Mouse (Mus musculus) midbrain, embryonic 16.5 days (tissue): ENCODE results near the gene Farp1. TPM values are rescaled to one million over a fixed set of nuclear protein-coding genes. Genes with fewer than 3 reads are reported as not detected.
A peak's percentile ranks its signal among the peaks of the same experiment; 100 is the strongest.

ENCODE experiments used
- ATAC-seq: fragments of 200-750 bp; cut with Nextera tagmentation; 2 replicates; pipeline ENCODE4 v1.8.0; 2017; ENCODE audit warnings: moderate TSS enrichment
- H3K27ac ChIP-seq: fragments of 300-500 bp; sonication (generic); 2 replicates; pipeline ENCODE4 v1.5.1; 2014; ENCODE audit warnings: mild to moderate bottlenecking, low read length, mixed read lengths
- H3K27me3 ChIP-seq: fragments of 300-500 bp; sonication (generic); 2 replicates; pipeline ENCODE4 v1.6.1; 2014; ENCODE audit warnings: low read depth, low read length, mixed read lengths; ENCODE audit not compliant: control insufficient read depth, insufficient read depth
- H3K36me3 ChIP-seq: fragments of 300-500 bp; sonication (generic); 2 replicates; pipeline ENCODE4 v1.6.1; 2014; ENCODE audit warnings: mild to moderate bottlenecking, low read length, moderate library complexity, mixed read lengths; ENCODE audit not compliant: control insufficient read depth, insufficient read depth
- H3K4me1 ChIP-seq: fragments of 300-500 bp; sonication (generic); 2 replicates; pipeline ENCODE4 v1.6.1; 2014; ENCODE audit warnings: mild to moderate bottlenecking, low read length, mixed read lengths; ENCODE audit not compliant: control insufficient read depth, insufficient read depth
- H3K4me2 ChIP-seq: fragments of 300-500 bp; sonication (generic); 2 replicates; pipeline ENCODE4 v1.6.1; 2014; ENCODE audit warnings: mild to moderate bottlenecking, low read length, mixed read lengths
- H3K4me3 ChIP-seq: fragments of 300-500 bp; sonication (generic); 2 replicates; pipeline ENCODE4 v1.5.1; 2014; ENCODE audit warnings: low read depth, mild to moderate bottlenecking, low read length, moderate library complexity, mixed read lengths
- H3K9ac ChIP-seq: fragments of 300-500 bp; sonication (generic); 2 replicates; pipeline ENCODE4 v1.6.1; 2014; ENCODE audit warnings: low read depth, low read length, mixed read lengths
- H3K9me3 ChIP-seq: fragments of 300-500 bp; sonication (generic); replicated peaks from 2 replicates; pipeline ENCODE4 v1.6.1; 2014; ENCODE audit warnings: mild to moderate bottlenecking, low read length, mixed read lengths; ENCODE audit not compliant: control insufficient read depth, poor library complexity, severe bottlenecking
- WGBS: fragments of 180-500 bp; shearing (Covaris S2); extraction: QIAGEN DNeasy Blood & Tissue Kit; methylation state at CpG from one replicate; pipeline ENCODE4 v1.1.7; 2014; 5-methylcytosine and 5-hydroxymethylcytosine counted together
- polyA plus RNA-seq: library from polyadenylated mRNA; unstranded; fragments of >200 nt; fragmentation: Nextera tagmentation; extraction: Ambion mirVana; gene quantifications from 2 replicates; pipeline ENCODE4 v1.2.1, GENCODE M21; 2015

Farp1 gene
- 39.8 and 40.2 TPM in 2 replicates for polyA plus RNA-seq

GRCm38 (mm10) chr14:121034973-121035662, at the start of gene Farp1:
Farp1 (plus strand) TSS chr14:121035200.
- Histone ChIP-seq H3K4me2 (peak within 1 kb of the TSS; percentile 89), H3K9me3 (no peaks in the 10 kb centered on the region), H3K4me3 (peak within 1 kb of the TSS; percentile 92), H3K27me3 (no peaks in the 10 kb centered on the region), H3K9ac (peak within 1 kb of the TSS; percentile 86), H3K27ac (peak within 1 kb of the TSS; percentile 89), H3K4me1 (peaks cover 35% of the 10 kb centered on the region), H3K36me3 (no peaks in the 10 kb centered on the region)
- peak; percentile 94 for ATAC-seq
- under 1% methylated on average over 51 of the region's 61 CpGs for WGBS

GRCm38 (mm10) chr14:120989126-120989525, 45.9 kb upstream of the Farp1 start:
- no peak for ATAC-seq
- WGBS = 64% methylated on average over 6 of the region's 6 CpGs
- H3K27me3 ChIP-seq = no peaks in the 10 kb centered on the region

GRCm38 (mm10) chr14:120997686-120998085, 37.3 kb upstream of the Farp1 start:
- Histone ChIP-seq H3K9me3 (no peaks in the 10 kb centered on the region), H3K4me1 (no peaks in the 10 kb centered on the region; the same call in 1 of the 2 replicates), H3K27me3 (no peaks in the 10 kb centered on the region), H3K27ac (no peak overlapping the region), H3K4me3 (no peak overlapping the region), H3K4me2 (no peak overlapping the region), H3K9ac (no peak overlapping the region), H3K36me3 (no peaks in the 10 kb centered on the region)
- WGBS = 86% methylated on average over 5 of the region's 5 CpGs
- no peak for ATAC-seq

More at GRCm38 (mm10) chr14:120989126-120989525, 45.9 kb upstream of the Farp1 start:
- no peaks in the 10 kb centered on the region for H3K9me3 ChIP-seq
- no peaks in the 10 kb centered on the region for H3K36me3 ChIP-seq
- no peak overlapping the region for H3K9ac ChIP-seq
- no peak overlapping the region for H3K4me3 ChIP-seq
- no peak overlapping the region for H3K4me2 ChIP-seq
- no peak overlapping the region for H3K27ac ChIP-seq
- no peaks in the 10 kb centered on the region for H3K4me1 ChIP-seq

GRCm38 (mm10) chr14:121000561-121001340, 34.2 kb upstream of the Farp1 start:
- H3K27me3 ChIP-seq = no peaks in the 10 kb centered on the region
- no peaks in the 10 kb centered on the region for H3K9me3 ChIP-seq
- no peak overlapping the region for H3K9ac ChIP-seq
- no peak overlapping the region for H3K27ac ChIP-seq
- 39% methylated on average over 12 of the region's 12 CpGs for WGBS
- no peaks in the 10 kb centered on the region for H3K36me3 ChIP-seq
- H3K4me3 ChIP-seq = no peak overlapping the region
- no peak for ATAC-seq
- H3K4me2 ChIP-seq = no peak overlapping the region
- no peaks in the 10 kb centered on the region; the same call in 1 of the 2 replicates for H3K4me1 ChIP-seq

GRCm38 (mm10) chr14:121005621-121006020, 29.4 kb upstream of the Farp1 start:
- no peak overlapping the region for H3K27ac ChIP-seq
- H3K27me3 ChIP-seq = no peaks in the 10 kb centered on the region
- no peaks in the 10 kb centered on the region for H3K9me3 ChIP-seq
- no peak overlapping the region for H3K4me3 ChIP-seq
- no peak overlapping the region for H3K9ac ChIP-seq
- no peak overlapping the region for H3K4me2 ChIP-seq
- H3K4me1 ChIP-seq = no peaks in the 10 kb centered on the region; the same call in 1 of the 2 replicates
- no peak for ATAC-seq
- 91% methylated on average over 6 of the region's 6 CpGs for WGBS
- no peaks in the 10 kb centered on the region for H3K36me3 ChIP-seq

- ATAC-seq = no peak
- H3K36me3 ChIP-seq = no peaks in the 10 kb centered on the region
- no peaks in the 10 kb centered on the region for H3K9me3 ChIP-seq
- H3K9ac ChIP-seq = no peak overlapping the region
- WGBS = 92% methylated on average over 8 of the region's 8 CpGs
- no peaks in the 10 kb centered on the region; the same call in 1 of the 2 replicates for H3K4me1 ChIP-seq
- no peak overlapping the region for H3K4me2 ChIP-seq
- H3K27me3 ChIP-seq = no peaks in the 10 kb centered on the region
- no peak overlapping the region for H3K4me3 ChIP-seq
- no peak overlapping the region for H3K27ac ChIP-seq
These were observed 29.0 kb upstream of the Farp1 start for GRCm38 (mm10) chr14:121006021-121006420.

GRCm38 (mm10) chr14:121015114-121015690, 19.8 kb upstream of the Farp1 start:
- Histone ChIP-seq H3K4me2 (no peak overlapping the region), H3K9me3 (no peaks in the 10 kb centered on the region), H3K9ac (no peak overlapping the region), H3K27me3 (no peaks in the 10 kb centered on the region), H3K27ac (no peak overlapping the region), H3K4me1 (no peaks in the 10 kb centered on the region), H3K4me3 (no peak overlapping the region), H3K36me3 (no peaks in the 10 kb centered on the region)
- no peak for ATAC-seq
- WGBS = 71% methylated on average over 2 of the region's 2 CpGs

- no peak overlapping the region for H3K4me3 ChIP-seq
- H3K9ac ChIP-seq = no peak overlapping the region
- WGBS = 82% methylated on average over 5 of the region's 5 CpGs
- no peaks in the 10 kb centered on the region for H3K9me3 ChIP-seq
- no peak for ATAC-seq
- H3K27me3 ChIP-seq = no peaks in the 10 kb centered on the region
- no peaks in the 10 kb centered on the region for H3K36me3 ChIP-seq
- no peaks in the 10 kb centered on the region for H3K4me1 ChIP-seq
- H3K27ac ChIP-seq = no peak overlapping the region
- H3K4me2 ChIP-seq = no peak overlapping the region
These were observed 12.6 kb upstream of the Farp1 start for GRCm38 (mm10) chr14:121022403-121022802.

GRCm38 (mm10) chr14:121025381-121025780, 9.6 kb upstream of the Farp1 start:
- no peak overlapping the region for H3K4me3 ChIP-seq
- no peaks in the 10 kb centered on the region for H3K27me3 ChIP-seq
- no peak overlapping the region for H3K27ac ChIP-seq
- H3K4me1 ChIP-seq = no peaks in the 10 kb centered on the region
- no peaks in the 10 kb centered on the region for H3K36me3 ChIP-seq
- no peak for ATAC-seq
- WGBS = 77% methylated on average over 8 of the region's 8 CpGs
- no peak overlapping the region for H3K4me2 ChIP-seq
- no peaks in the 10 kb centered on the region for H3K9me3 ChIP-seq
- no peak overlapping the region for H3K9ac ChIP-seq
